Mouse (Mus musculus) gastrocnemius, adult 2 months (tissue): ENCODE results near the gene Dclk3. TPM values are rescaled to one million over a fixed set of nuclear protein-coding genes. Genes with fewer than 3 reads are reported as not detected.

Experiments used
- DNase-seq: peaks from one replicate; pipeline ENCODE4 v3.0.0; 2022
- H3K27ac ChIP-seq: fragments of 200-600 bp; 2 replicates; pipeline ENCODE4 v1.8.1; 2022; ENCODE audit warnings: mild to moderate bottlenecking
- H3K4me3 ChIP-seq: fragments of 200-600 bp; 2 replicates; pipeline ENCODE4 v1.8.1; 2022; ENCODE audit warnings: mild to moderate bottlenecking, moderate library complexity
- CTCF ChIP-seq: fragments of 200-600 bp; IDR thresholded peaks from 2 replicates; pipeline ENCODE4 v1.8.1; 2022; ENCODE audit warnings: antibody characterized with exemption, mild to moderate bottlenecking, moderate library complexity
- intact Hi-C: fragments of 180-260 bp; cut with DNase I; formaldehyde crosslinking; loops from one replicate; pipeline ENCODE4 v1.15.1; 2025
- long read RNA-seq, 2 experiments: library from polyadenylated mRNA; stranded (forward); transcript quantifications; one replicate each; pipeline ENCODE4 v2.0.0; 2021
- total RNA-seq, 2 experiments: library from RNA; stranded (reverse); gene quantifications; 2 replicates each; pipeline ENCODE4 v1.2.3; 2021

Gene Dclk3
- under 1 TPM; 0.41 to 0.50 TPM for total RNA-seq
- long read RNA-seq, experiment 1 = 0 reads
- long read RNA-seq, experiment 2 = 0 reads

GRCm38 (mm10) chr9:111438904-111439835 is at the start of gene Dclk3:
Dclk3 (plus strand) TSS chr9:111439081.
- DNase-seq = peak; percentile 64

GRCm38 (mm10) chr9:111390016-111390415 is 48.9 kb upstream of the Dclk3 start:
- no peak for TF ChIP-seq CTCF

More at GRCm38 (mm10) chr9:111438904-111439835, at the start of gene Dclk3:
- no peak for TF ChIP-seq CTCF
- H3K4me3 ChIP-seq = peak within 1 kb of the TSS; percentile 74
- intact Hi-C loops = no loop called here
- H3K27ac ChIP-seq = peak within 1 kb of the TSS; percentile 31

GRCm38 (mm10) chr9:111391036-111391435 is 47.8 kb upstream of the Dclk3 start:
- Histone ChIP-seq H3K27ac (no peak overlapping the region), H3K4me3 (no peak overlapping the region)
- intact Hi-C loops = no loop called here
- DNase-seq = no peak
- no peak for TF ChIP-seq CTCF

More at GRCm38 (mm10) chr9:111390016-111390415, 48.9 kb upstream of the Dclk3 start:
- DNase-seq = no peak
- H3K4me3 ChIP-seq = no peak overlapping the region
- intact Hi-C loops = no loop called here
- no peak overlapping the region for H3K27ac ChIP-seq

- no peak for TF ChIP-seq CTCF
- intact Hi-C loops = no loop called here
- Histone ChIP-seq H3K27ac (no peak overlapping the region), H3K4me3 (no peak overlapping the region)
- no peak for DNase-seq
Measured at GRCm38 (mm10) chr9:111391926-111392442, 46.9 kb upstream of the Dclk3 start.

GRCm38 (mm10) chr9:111395265-111395664 is 43.6 kb upstream of the Dclk3 start:
- no peak for TF ChIP-seq CTCF
- Histone ChIP-seq H3K27ac (no peak overlapping the region), H3K4me3 (no peak overlapping the region)
- intact Hi-C loops = no loop called here
- DNase-seq = no peak

- TF ChIP-seq CTCF = no peak
- Histone ChIP-seq H3K27ac (no peak overlapping the region), H3K4me3 (no peak overlapping the region)
- DNase-seq = no peak
- intact Hi-C loops = no loop called here
Measured at GRCm38 (mm10) chr9:111398059-111398458, 40.8 kb upstream of the Dclk3 start.

GRCm38 (mm10) chr9:111400089-111400488 is 38.8 kb upstream of the Dclk3 start:
- no peak overlapping the region for H3K27ac ChIP-seq
- DNase-seq = no peak
- no peak for TF ChIP-seq CTCF
- no peak overlapping the region for H3K4me3 ChIP-seq
- intact Hi-C loops = no loop called here

GRCm38 (mm10) chr9:111403159-111403558 is 35.7 kb upstream of the Dclk3 start:
- TF ChIP-seq CTCF = no peak
- DNase-seq = no peak
- intact Hi-C loops = no loop called here
- Histone ChIP-seq H3K27ac (no peak overlapping the region), H3K4me3 (no peak overlapping the region)

GRCm38 (mm10) chr9:111404346-111405079 is 34.4 kb upstream of the Dclk3 start:
- no peak overlapping the region for H3K27ac ChIP-seq
- intact Hi-C loops = no loop called here
- no peak for TF ChIP-seq CTCF
- DNase-seq = no peak
- H3K4me3 ChIP-seq = no peak overlapping the region

GRCm38 (mm10) chr9:111405080-111405428 is 33.8 kb upstream of the Dclk3 start:
- intact Hi-C loops = no loop called here
- TF ChIP-seq CTCF = no peak
- no peak overlapping the region for H3K4me3 ChIP-seq
- no peak overlapping the region for H3K27ac ChIP-seq
- DNase-seq = no peak

- intact Hi-C loops = no loop called here
- Histone ChIP-seq H3K27ac (no peak overlapping the region), H3K4me3 (no peak overlapping the region)
- TF ChIP-seq CTCF = no peak
- no peak for DNase-seq
Measured at GRCm38 (mm10) chr9:111408012-111408411, 30.9 kb upstream of the Dclk3 start.

- intact Hi-C loops = no loop called here
Measured at GRCm38 (mm10) chr9:111408427-111408826, 30.5 kb upstream of the Dclk3 start.

More at GRCm38 (mm10) chr9:111408427-111408826, 30.5 kb upstream of the Dclk3 start:
- no peak overlapping the region for H3K27ac ChIP-seq
- DNase-seq = no peak
- no peak overlapping the region for H3K4me3 ChIP-seq
- TF ChIP-seq CTCF = no peak
